Mouse (Mus musculus): ENCODE measurements around the gene Olfr1260.

The Olfr1260 gene

DNA sequence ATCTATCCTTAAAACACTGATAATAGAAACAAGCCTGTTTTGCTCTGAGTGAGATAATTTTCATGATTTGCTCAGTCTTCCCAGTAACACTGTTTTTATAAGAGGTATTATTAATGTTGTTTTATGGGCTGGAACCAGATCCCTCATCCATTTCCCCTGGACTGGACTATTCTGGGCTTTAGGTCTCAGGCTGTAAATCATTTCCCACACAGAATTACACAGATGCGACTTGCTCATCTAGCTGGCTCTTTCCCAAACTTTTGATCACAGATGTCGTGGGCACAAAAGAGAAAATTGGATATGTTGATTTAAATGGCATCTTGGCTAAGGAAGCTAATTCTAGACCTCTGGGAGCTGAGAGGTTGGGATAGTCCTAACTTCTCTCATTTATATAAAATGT is at the start of gene Olfr1260:
Gene Olfr1260 (plus strand): TSS at position 157 of the 400 bp plus-strand sequence.
- no peak for DNase-seq

DNA sequence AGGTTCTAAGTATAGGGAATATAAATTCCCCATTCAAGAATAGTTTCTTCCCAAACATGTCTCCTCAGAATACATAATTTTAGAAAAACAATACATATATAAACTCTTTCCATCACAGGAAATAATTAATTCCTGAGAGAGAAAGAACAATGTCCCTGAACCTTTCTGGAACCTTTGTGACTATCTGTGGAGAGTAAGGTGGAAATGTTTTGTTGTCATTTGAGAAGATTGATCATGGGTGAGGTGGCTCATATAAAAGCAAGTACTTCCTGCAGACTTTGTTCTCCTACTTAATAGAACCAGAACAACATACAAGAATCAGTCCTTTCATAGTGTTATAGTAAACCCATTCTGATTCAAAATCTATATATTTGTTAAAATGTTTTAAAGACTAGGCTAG is 47.1 kb upstream of the Olfr1260 start, which contains the start of gene Olfr1258:
Gene Olfr1258 (plus strand): TSS at position 301 of the 400 bp plus-strand sequence.
- DNase-seq, result no peak

GRCm38 (mm10) chr2:89948564-89948963 is 25.6 kb upstream of the Olfr1260 start, which contains the start of gene Olfr1259:
Gene Olfr1259 (minus strand): TSS chr2:89948664.
- DNase-seq, result no peak

DNA sequence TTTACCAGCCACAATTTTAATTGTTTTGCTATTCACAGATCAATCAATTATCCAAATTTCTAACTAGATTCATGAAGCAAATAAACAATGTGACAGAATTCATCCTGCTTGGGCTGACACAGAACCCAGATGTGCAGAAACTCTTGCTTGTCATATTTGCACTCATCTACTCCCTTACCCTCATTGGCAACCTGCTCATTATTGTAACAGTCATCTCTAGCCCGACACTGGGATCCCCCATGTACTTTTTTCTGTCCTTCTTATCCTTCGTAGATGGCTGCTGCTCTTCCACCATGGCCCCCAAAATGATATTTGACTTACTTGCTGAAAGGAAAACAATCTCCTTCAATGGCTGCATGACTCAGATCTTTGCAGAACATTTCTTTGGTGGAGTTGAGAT is 3.6 kb downstream of the Olfr1260 start:
- no peak for DNase-seq

DNA sequence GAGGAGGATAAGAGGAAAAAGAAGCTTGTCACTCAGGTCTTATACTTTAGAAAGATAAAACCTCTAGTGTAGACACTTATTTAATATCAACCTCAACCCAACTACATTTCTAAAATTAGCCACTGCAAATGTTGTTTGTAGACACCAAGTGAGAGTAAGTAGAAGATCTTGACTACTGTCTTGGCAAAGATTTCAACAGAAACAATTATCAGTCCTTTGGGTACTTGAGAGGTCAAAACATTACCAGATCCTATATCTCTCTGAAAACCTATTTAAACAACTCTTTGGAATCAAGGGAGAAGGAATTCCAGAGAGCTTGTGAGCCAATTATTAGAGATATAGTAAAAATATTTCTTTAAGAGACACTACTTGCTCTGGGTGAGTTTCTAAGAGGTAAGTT is 16.8 kb downstream of the Olfr1260 start, which contains the start of gene Olfr1261:
Gene Olfr1261 (plus strand): TSS at position 301 of the 400 bp plus-strand sequence.
- DNase-seq, result no peak

DNA sequence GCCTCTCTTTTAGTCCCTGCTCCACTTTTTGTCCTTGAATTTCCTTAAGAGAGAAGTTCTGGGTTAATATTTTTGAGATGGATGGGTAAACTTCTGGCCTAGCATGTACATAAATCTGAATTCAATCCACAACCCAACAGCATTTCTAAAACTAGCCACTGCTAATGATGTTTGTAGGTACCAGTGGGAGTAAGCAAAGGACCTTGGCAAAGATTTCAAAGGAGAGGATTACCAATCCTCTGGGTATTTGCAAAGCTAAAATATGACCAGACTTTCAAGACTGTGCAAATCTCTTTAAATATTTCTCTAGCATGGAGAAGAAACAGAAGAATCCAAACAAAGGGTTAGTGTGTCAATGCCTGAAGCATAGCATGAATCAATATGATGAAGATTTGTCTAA is 25.7 kb downstream of the Olfr1260 start, which contains the start of gene Olfr1262:
Gene Olfr1262 (plus strand): TSS at position 301 of the 400 bp plus-strand sequence.
- DNase-seq, result no peak

GRCm38 (mm10) chr2:90011831-90012230 is 37.7 kb downstream of the Olfr1260 start, which contains the start of gene Olfr1263:
Gene Olfr1263 (plus strand): TSS chr2:90012131.
- no peak for DNase-seq

DNA sequence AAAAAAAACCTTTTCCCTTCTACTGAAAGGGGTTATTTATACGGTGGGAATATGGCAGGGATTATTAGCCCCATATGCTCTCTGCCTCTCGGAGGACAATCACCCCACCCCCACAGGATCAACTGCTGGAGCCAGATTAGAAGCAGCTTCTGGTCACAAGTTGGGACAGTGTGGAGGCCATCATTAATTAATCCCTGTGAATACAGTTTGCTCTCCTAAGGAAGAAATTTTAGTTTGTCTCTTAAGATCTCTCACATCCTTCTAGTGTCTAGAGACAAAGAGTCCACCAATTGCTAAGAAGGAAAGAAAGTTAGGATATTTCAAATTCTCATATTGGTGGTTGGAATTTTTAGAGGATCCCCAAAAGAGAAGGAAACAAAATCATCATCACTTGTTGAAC is 51.3 kb downstream of the Olfr1260 start, which contains the start of gene Olfr1264:
Gene Olfr1264 (minus strand): TSS at position 101 of the 400 bp plus-strand sequence.
- DNase-seq, result no peak
